ENCODE assay signal across 8 mouse cellular contexts in genomic region chr2:71453161-71453916, GRCm38 (mm10). TPM values are rescaled to one million over a fixed set of nuclear protein-coding genes. Genes with fewer than 3 reads are reported as not detected.
DNase-seq lines count a peak whose midpoint lies in the region; ATAC-seq and TF ChIP-seq lines count a peak whose summit lies in the region.

Metap1d (plus strand) TSS chr2:71453276.

- peak; percentile 92 for DNase-seq in CH12.LX (ENCODE audit: extremely low read depth)
- DNase-seq in c-Kit-positive CD71-positive TER-119-negative erythroid progenitor cells, embryonic 14.5 days (ENCODE audit: low read depth), result peak; percentile 91
- DNase-seq in forebrain, embryonic 11.5 days (ENCODE audit: low spot score), result peak; percentile 99
- peak; percentile 97 for DNase-seq in kidney, postnatal 36 days
- DNase-seq in telencephalon, adult 2 months (ENCODE audit: low read depth, low spot score), result peak; percentile 93

- WGBS in forebrain, embryonic 11.5 days, result under 1% methylated on average over 61 of the region's 61 CpGs
- WGBS in heart, embryonic 16.5 days, result under 1% methylated on average over 61 of the region's 61 CpGs
- under 1% methylated on average over 61 of the region's 61 CpGs for WGBS in liver, embryonic 15.5 days (ENCODE audit: insufficient replicate concordance)
- under 1% methylated on average over 61 of the region's 61 CpGs for WGBS in neural tube, embryonic 12.5 days

- peak within 1 kb of the TSS; percentile 66 to 97 (median 76) for H3K4me3 ChIP-seq in CH12.LX (replicated peaks in 1 of 3; ENCODE audit: low read depth in 2 of 3, low read length in 2 of 3, poor library complexity in 1 of 3)
- H3K4me3 ChIP-seq in forebrain, embryonic 11.5 days (ENCODE audit: low read depth, low read length), result peak within 1 kb of the TSS; percentile 68
- peak within 1 kb of the TSS; percentile 81 for H3K4me3 ChIP-seq in heart, embryonic 16.5 days (ENCODE audit: low read length)
- peak within 1 kb of the TSS; percentile 71 for H3K4me3 ChIP-seq in liver, embryonic 15.5 days (replicated peaks)
- peak within 1 kb of the TSS; percentile 61 for H3K4me3 ChIP-seq in neural tube, embryonic 12.5 days

- peak; percentile 93 for ATAC-seq in forebrain, embryonic 11.5 days (replicated peaks; ENCODE audit: low FRiP score)
- peak; percentile 98 for ATAC-seq in heart, embryonic 16.5 days (replicated peaks; ENCODE audit: extremely low read depth, insufficient read depth, low FRiP score)
- peak; percentile 94 for ATAC-seq in liver, embryonic 15.5 days (ENCODE audit: insufficient read depth)
- ATAC-seq in neural tube, embryonic 12.5 days (ENCODE audit: low FRiP score, low read depth), result peak; percentile 97

- TF ChIP-seq RAD21 in CH12.LX (IDR thresholded peaks at IDR 0.05; ENCODE audit: low read depth, low read length), result no peak; the same call in 1 of the 2 replicates

- in situ Hi-C loops in CH12.LX (cut with MboI; ENCODE audit: low pct_ligation_motif_present, low pct_unique_long_range_greater_than_20kb, low sequenced_read_pairs), result no loop called here

- H3K79me2 ChIP-seq in CH12.LX (replicated peaks; ENCODE audit: control insufficient read depth, extremely low read depth, insufficient read depth, poor library complexity, severe bottlenecking), result peaks cover 3% of the 10 kb centered on the region; the same call in 1 of the 2 replicates

- peak; percentile 90 for TF ChIP-seq POLR2A in CH12.LX (IDR thresholded peaks at IDR 0.05; ENCODE audit: low read depth, low read length)

- peak within 1 kb of the TSS; percentile 53 for H3K9ac ChIP-seq in CH12.LX (ENCODE audit: insufficient read depth, low read depth)
- peak within 1 kb of the TSS; percentile 65 for H3K9ac ChIP-seq in forebrain, embryonic 11.5 days (ENCODE audit: low read length)
- H3K9ac ChIP-seq in heart, embryonic 16.5 days (ENCODE audit: low read length), result peak within 1 kb of the TSS; percentile 83
- H3K9ac ChIP-seq in liver, embryonic 15.5 days, result peak within 1 kb of the TSS; percentile 62
- peak within 1 kb of the TSS; percentile 52 for H3K9ac ChIP-seq in neural tube, embryonic 12.5 days

- peaks cover 0 to 7% of the 10 kb centered on the region in 2 experiments for H3K36me3 ChIP-seq in CH12.LX (replicated peaks in 1 of 2; ENCODE audit: control insufficient read depth in 1 of 2, insufficient read depth in 1 of 2, low read length in 1 of 2)
- no peaks in the 10 kb centered on the region for H3K36me3 ChIP-seq in forebrain, embryonic 11.5 days (ENCODE audit: control insufficient read depth, insufficient read depth, low read length)
- H3K36me3 ChIP-seq in heart, embryonic 16.5 days (ENCODE audit: control insufficient read depth, insufficient read depth), result no peaks in the 10 kb centered on the region
- no peaks in the 10 kb centered on the region for H3K36me3 ChIP-seq in liver, embryonic 15.5 days (replicated peaks)
- no peaks in the 10 kb centered on the region for H3K36me3 ChIP-seq in neural tube, embryonic 12.5 days

- no peaks in the 10 kb centered on the region for H3K27me3 ChIP-seq in CH12.LX (replicated peaks)
- no peaks in the 10 kb centered on the region for H3K27me3 ChIP-seq in forebrain, embryonic 11.5 days (ENCODE audit: control insufficient read depth, insufficient read depth, low read length)
- H3K27me3 ChIP-seq in heart, embryonic 16.5 days (ENCODE audit: control insufficient read depth, insufficient read depth, low read length), result peaks cover 5% of the 10 kb centered on the region; the same call in 1 of the 2 replicates
- peaks cover 18% of the 10 kb centered on the region for H3K27me3 ChIP-seq in liver, embryonic 15.5 days
- H3K27me3 ChIP-seq in neural tube, embryonic 12.5 days (replicated peaks), result no peaks in the 10 kb centered on the region

- 0 out of 4 replicates have a peak, but pooled peaks of 1 of the 2 experiments have one; percentile 5 for TF ChIP-seq CTCF in CH12.LX (conservative IDR thresholded peaks at IDR 0.05 in 1 of 2, IDR thresholded peaks at IDR 0.05 in 1 of 2; ENCODE audit: low read depth in 2 of 2, low read length in 2 of 2)

- no peaks in the 10 kb centered on the region for H3K9me3 ChIP-seq in CH12.LX (replicated peaks; ENCODE audit: low read length)
- H3K9me3 ChIP-seq in forebrain, embryonic 11.5 days (ENCODE audit: control insufficient read depth, low read length), result no peaks in the 10 kb centered on the region
- no peaks in the 10 kb centered on the region for H3K9me3 ChIP-seq in heart, embryonic 16.5 days (replicated peaks; ENCODE audit: control insufficient read depth, low read length)
- H3K9me3 ChIP-seq in liver, embryonic 15.5 days (replicated peaks), result no peaks in the 10 kb centered on the region
- H3K9me3 ChIP-seq in neural tube, embryonic 12.5 days, result no peaks in the 10 kb centered on the region

- dilution Hi-C loops in CH12.LX (cut with MboI; ENCODE audit: extremely low pct_ligation_motif_present, extremely low pct_unique_long_range_greater_than_20kb, low sequenced_read_pairs), result no loop called here

- TF ChIP-seq EP300 in CH12.LX (IDR thresholded peaks at IDR 0.05; ENCODE audit: low read length), result no peak

- peak within 1 kb of the TSS; percentile 56 for H3K27ac ChIP-seq in CH12.LX (ENCODE audit: insufficient read depth, low read depth)
- H3K27ac ChIP-seq in forebrain, embryonic 11.5 days (ENCODE audit: low read depth, low read length), result no peak within 1 kb of the TSS
- peak within 1 kb of the TSS; percentile 80 for H3K27ac ChIP-seq in heart, embryonic 16.5 days (ENCODE audit: low read length)
- H3K27ac ChIP-seq in liver, embryonic 15.5 days (replicated peaks), result peak within 1 kb of the TSS; percentile 77
- no peak within 1 kb of the TSS for H3K27ac ChIP-seq in neural tube, embryonic 12.5 days

- peak within 1 kb of the TSS; percentile 85 for H3K4me2 ChIP-seq in CH12.LX (ENCODE audit: insufficient read depth, low read depth, poor library complexity, severe bottlenecking)
- H3K4me2 ChIP-seq in forebrain, embryonic 11.5 days (ENCODE audit: low read depth, low read length, severe bottlenecking), result peak within 1 kb of the TSS; percentile 91
- peak within 1 kb of the TSS; percentile 93 for H3K4me2 ChIP-seq in heart, embryonic 16.5 days (ENCODE audit: low read depth, low read length)
- H3K4me2 ChIP-seq in liver, embryonic 15.5 days, result peak within 1 kb of the TSS; percentile 89
- peak within 1 kb of the TSS; percentile 79 for H3K4me2 ChIP-seq in neural tube, embryonic 12.5 days (replicated peaks)

- H3K4me1 ChIP-seq in CH12.LX (ENCODE audit: control insufficient read depth in 1 of 2, insufficient read depth in 2 of 2), result peaks cover 3 to 16% of the 10 kb centered on the region in 2 experiments
- no peaks in the 10 kb centered on the region for H3K4me1 ChIP-seq in forebrain, embryonic 11.5 days (replicated peaks; ENCODE audit: control insufficient read depth, insufficient read depth, low read length)
- peaks cover 2% of the 10 kb centered on the region; the same call in 1 of the 2 replicates for H3K4me1 ChIP-seq in heart, embryonic 16.5 days (ENCODE audit: control insufficient read depth, insufficient read depth, low read length)
- H3K4me1 ChIP-seq in liver, embryonic 15.5 days (replicated peaks), result peaks cover 46% of the 10 kb centered on the region
- H3K4me1 ChIP-seq in neural tube, embryonic 12.5 days, result no peaks in the 10 kb centered on the region

TF ChIP-seq in CH12.LX, 34 proteins besides CTCF, POLR2A, EP300 and RAD21 (continues in another document):
- TF ChIP-seq MAX (IDR thresholded peaks at IDR 0.05; ENCODE audit: low read length) (peak; percentile 99), ETS1 (conservative IDR thresholded peaks at IDR 0.05; ENCODE audit: low read depth, low read length) (peak; percentile 38; the same call in 1 of the 2 replicates), ZC3H11A (IDR thresholded peaks at IDR 0.05; ENCODE audit: low read depth, low read length) (no peak), NELFE (IDR thresholded peaks at IDR 0.05; ENCODE audit: low read depth, low read length) (peak; percentile 81), ZMIZ1 (IDR thresholded peaks at IDR 0.05; ENCODE audit: low read depth, low read length) (peak; percentile 87), BHLHE40 (IDR thresholded peaks at IDR 0.05; ENCODE audit: low read depth, low read length) (peak; percentile 87), MAZ (IDR thresholded peaks at IDR 0.05; ENCODE audit: low read depth, low read length) (no peak), ZKSCAN1 (IDR thresholded peaks at IDR 0.05; ENCODE audit: borderline replicate concordance, low read depth, low read length) (no peak), UBTF (IDR thresholded peaks at IDR 0.05; ENCODE audit: low read depth, low read length) (peak; percentile 49; the same call in 1 of the 2 replicates), KAT2A (IDR thresholded peaks at IDR 0.05; ENCODE audit: insufficient replicate concordance, low read length) (0 out of 2 replicates have a peak, but pooled peaks have one; percentile 68), CHD2 (IDR thresholded peaks at IDR 0.05; ENCODE audit: low read length) (no peak), ELF1 (IDR thresholded peaks at IDR 0.05; ENCODE audit: low read depth, low read length) (peak; percentile 57), CHD1 (IDR thresholded peaks at IDR 0.05; ENCODE audit: low read depth, low read length) (no peak), TBP (conservative IDR thresholded peaks at IDR 0.05; ENCODE audit: low read depth, low read length) (0 out of 2 replicates have a peak, but pooled peaks have one; percentile 33), HCFC1 (IDR thresholded peaks at IDR 0.05; ENCODE audit: low read depth, low read length) (peak; percentile 84), MYC (IDR thresholded peaks at IDR 0.05; ENCODE audit: low read depth, low read length) (peak; percentile 80), GABPA (IDR thresholded peaks at IDR 0.05; ENCODE audit: insufficient replicate concordance, low read depth, low read length) (no peak), RCOR1 (conservative IDR thresholded peaks at IDR 0.05; ENCODE audit: low read depth, low read length) (peak; percentile 63; the same call in 1 of the 2 replicates), MEF2A (IDR thresholded peaks at IDR 0.05; ENCODE audit: borderline replicate concordance, low read depth, low read length) (no peak), SMC3 (IDR thresholded peaks at IDR 0.05; ENCODE audit: low read depth, low read length) (peak; percentile 4; the same call in 1 of the 2 replicates), USF1 (IDR thresholded peaks at IDR 0.05; ENCODE audit: low read depth, low read length) (peak; percentile 98), TCF12 (IDR thresholded peaks at IDR 0.05; ENCODE audit: low read depth, low read length) (peak; percentile 87)

RNA-seq across cellular contexts. Expression of gene Metap1d, which starts in this region (rescaled TPM):
- total RNA-seq in CH12.LX (2012; rRNA removed) (19.7 and 21.5 TPM in 2 replicates), CH12.LX (2014; rRNA removed) (18.9 and 19.5 TPM in 2 replicates)
- polyA plus RNA-seq in CH12.LX (2012; ENCODE audit: insufficient read length, low read depth), result 28.3 and 28.4 TPM in 2 replicates
- polyA plus RNA-seq in forebrain, embryonic 11.5 days (2014; fragmentation: Nextera tagmentation; extraction: Ambion mirVana), result 36.5 and 39.7 TPM in 2 replicates
- 45.7 and 46.5 TPM in 2 replicates for polyA plus RNA-seq in heart, embryonic 16.5 days (2015; fragmentation: Nextera tagmentation; extraction: Ambion mirVana)
- polyA plus RNA-seq in liver, embryonic 15.5 days (2015; fragmentation: Nextera tagmentation; extraction: Ambion mirVana), result 21.0 and 21.4 TPM in 2 replicates
- polyA plus RNA-seq in neural tube, embryonic 12.5 days (2016; fragmentation: Nextera tagmentation; extraction: Ambion mirVana), result 30.5 and 34.3 TPM in 2 replicates

Comparison
In these comparisons a context has a peak if more than half of its experiments do, and no peak if none do; other contexts are left out.
1. H3K27ac ChIP-seq: peak in CH12.LX (single experiment), heart, embryonic 16.5 days (single experiment) and liver, embryonic 15.5 days (single experiment); none in forebrain, embryonic 11.5 days (single experiment) and neural tube, embryonic 12.5 days (single experiment).
2. Peak in every context shown above with its lines, with median percentiles within 50 percentile points of each other: DNase-seq, H3K4me2 ChIP-seq, H3K4me3 ChIP-seq, H3K9ac ChIP-seq and ATAC-seq.